In the genomic region with DNA sequence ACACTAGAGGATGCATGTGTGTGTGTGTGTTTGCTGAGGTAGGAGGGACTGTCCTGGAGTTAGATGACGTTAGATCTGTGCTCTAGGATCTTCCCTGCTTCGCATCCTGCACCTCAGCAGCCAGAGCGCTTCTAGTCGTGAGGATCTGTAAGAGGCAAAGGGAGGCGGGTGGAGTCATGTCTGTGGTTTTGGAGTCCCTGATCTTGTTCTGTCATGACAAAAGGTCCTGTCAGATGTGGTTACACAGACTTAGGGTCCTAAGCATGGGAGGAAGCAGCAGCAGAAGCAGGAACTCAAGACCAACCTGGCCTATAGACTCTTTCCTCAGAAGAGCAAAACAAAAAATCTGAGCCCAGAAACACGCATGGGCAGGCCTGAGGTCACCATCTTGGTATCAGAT, we compare ENCODE assay signal across 1 mouse cellular context.
TF ChIP-seq lines count a peak whose summit lies in the region.

No protein-coding gene starts in this region.

TF ChIP-seq in MEL, 35 proteins besides CTCF, POLR2A, EP300 and RAD21:
- TF ChIP-seq ZMIZ1 (IDR thresholded peaks at IDR 0.05; ENCODE audit: low read depth, low read length): no peak
- no peak for TF ChIP-seq ETS1 (IDR thresholded peaks at IDR 0.05; ENCODE audit: low read depth, low read length)
- TF ChIP-seq CHD2 (IDR thresholded peaks at IDR 0.05; ENCODE audit: low read length): no peak
- TF ChIP-seq TCF12 (IDR thresholded peaks at IDR 0.05; ENCODE audit: low read depth, low read length): no peak
- TF ChIP-seq NRF1 (IDR thresholded peaks at IDR 0.05; ENCODE audit: insufficient read depth, low read depth, low read length, poor library complexity, severe bottlenecking): no peak
- no peak for TF ChIP-seq GABPA (IDR thresholded peaks at IDR 0.05; ENCODE audit: low read depth, low read length)
